Mouse (Mus musculus) small intestine, adult 2 months (tissue): ENCODE measurements around the gene N4bp2l1.

Experiments used
- CTCF ChIP-seq: fragments of 200-500 bp; IDR thresholded peaks from 2 replicates; pipeline ENCODE4 v1.5.1; 2012; ENCODE audit warnings: low read depth, mild to moderate bottlenecking, control low read depth, inconsistent platforms, low read length, moderate library complexity, mixed read lengths; ENCODE audit not compliant: insufficient replicate concordance, insufficient read length; ENCODE audit errors: extremely low read depth
- POLR2A ChIP-seq: fragments of 200-500 bp; IDR thresholded peaks from 2 replicates; pipeline ENCODE4 v1.6.1; 2012; ENCODE audit warnings: low read depth, mild to moderate bottlenecking, control low read depth, inconsistent platforms, low read length, moderate library complexity

GRCm38 (mm10) chr5:150611136-150611535 is 14.1 kb upstream of the N4bp2l1 start:
- TF ChIP-seq CTCF, result no peak
- no peak for TF ChIP-seq POLR2A
